Mouse (Mus musculus) right cerebral cortex, postnatal 25 days (tissue): Measurements from ENCODE around the gene Atg4c.

Experiments
- DNase-seq: peaks from one replicate; pipeline ENCODE4 v3.0.0; 2022

Atg4c gene

DNA sequence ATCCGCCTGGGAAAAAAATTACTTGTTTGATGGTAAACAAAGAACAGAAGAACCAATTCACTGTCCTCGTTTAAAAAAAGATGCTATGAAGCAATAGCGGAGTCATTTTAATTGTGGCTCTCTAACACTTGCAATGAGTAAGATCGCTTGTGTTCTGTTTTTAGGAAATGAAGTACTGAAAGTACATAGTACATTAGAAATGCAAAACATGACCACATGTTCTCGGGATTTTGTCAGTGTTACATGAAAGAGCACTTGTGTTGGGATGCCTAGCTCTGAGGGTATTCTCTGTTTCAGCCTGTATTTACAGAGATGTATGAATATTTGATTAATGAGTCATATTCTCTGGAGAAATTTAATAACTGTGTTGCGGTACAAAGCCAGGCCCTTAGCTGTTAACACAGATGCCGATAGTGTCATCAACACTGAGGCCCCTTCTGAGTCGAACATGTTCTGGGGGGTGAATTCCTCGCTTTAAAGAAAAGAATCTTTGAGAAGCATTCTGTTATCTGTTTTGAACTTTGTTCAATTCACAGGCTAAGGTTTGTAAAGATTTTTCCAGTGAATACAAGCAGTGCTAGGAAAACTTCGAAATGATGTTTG, 73.2 kb downstream of the Atg4c start:
- DNase-seq: no peak

DNA sequence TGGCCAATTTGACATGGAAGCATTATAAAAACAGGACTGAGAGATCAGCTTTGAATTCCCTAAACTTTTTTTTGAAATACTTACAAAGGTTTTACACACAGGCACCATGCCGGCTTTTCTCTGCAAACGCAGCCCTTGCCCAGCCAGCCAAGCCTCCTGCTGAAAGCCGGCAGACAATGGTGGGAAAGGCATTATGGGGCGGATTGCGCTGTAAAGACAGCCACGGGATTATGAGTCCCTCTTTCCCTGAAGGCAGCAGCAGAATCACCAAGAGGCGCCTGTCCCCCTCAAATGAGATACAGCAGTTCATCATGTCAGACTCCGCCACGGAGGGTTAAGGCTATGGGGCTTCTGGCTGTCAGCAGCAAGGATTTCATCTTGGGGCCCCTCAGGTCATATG, 79.1 kb downstream of the Atg4c start:
- DNase-seq: no peak

GRCm38 (mm10) chr4:99273466-99273865, 79.7 kb downstream of the Atg4c start:
- no peak for DNase-seq

DNA sequence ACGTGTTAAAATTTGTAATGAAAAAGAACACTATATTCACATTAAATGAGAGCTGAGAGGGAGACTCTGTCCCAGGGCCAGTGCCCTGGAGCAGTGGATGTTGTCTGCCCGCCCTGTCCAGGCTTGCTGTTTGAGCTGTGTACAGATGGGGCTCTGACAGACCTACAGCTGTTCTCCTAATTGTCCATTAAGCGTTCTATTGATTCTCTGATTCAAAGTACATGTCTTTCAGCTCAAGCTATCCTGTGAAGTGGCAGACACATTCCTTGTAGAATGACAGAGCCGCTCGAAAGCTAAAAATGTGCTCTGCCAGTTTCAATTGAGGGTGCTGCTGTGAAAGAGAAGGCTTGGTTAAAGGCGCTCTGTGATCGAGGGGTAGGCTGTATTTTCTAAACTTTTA, 80.2 kb downstream of the Atg4c start:
- no peak for DNase-seq

GRCm38 (mm10) chr4:99278876-99279275, 85.1 kb downstream of the Atg4c start:
- DNase-seq: no peak

- no peak for DNase-seq
Measured at GRCm38 (mm10) chr4:99281711-99282110, 88.0 kb downstream of the Atg4c start.

GRCm38 (mm10) chr4:99289286-99289685, 95.6 kb downstream of the Atg4c start:
- no peak for DNase-seq

- no peak for DNase-seq
Measured at GRCm38 (mm10) chr4:99298676-99299075, 104.9 kb downstream of the Atg4c start.

DNA sequence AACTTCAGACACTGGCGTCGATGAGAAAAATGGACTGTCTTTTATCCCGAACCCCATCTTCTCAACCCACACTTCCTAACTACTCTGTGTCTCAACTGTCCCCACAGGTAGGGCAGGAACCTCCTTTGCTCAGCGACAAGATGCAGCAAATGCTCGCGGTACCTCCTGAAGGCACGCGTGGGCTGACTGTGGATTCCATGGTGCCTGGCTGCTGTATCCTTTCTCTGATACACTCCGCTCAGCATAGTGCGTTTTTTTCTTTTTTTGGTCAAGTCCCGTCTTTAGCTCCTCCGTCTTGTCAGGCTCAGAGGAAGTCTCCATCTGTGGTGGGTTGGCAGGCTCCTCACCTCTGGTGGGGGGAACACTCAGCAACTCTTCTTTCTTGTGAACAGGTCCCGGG, 111.1 kb downstream of the Atg4c start:
- no peak for DNase-seq
